Mouse (Mus musculus): ENCODE results near the gene Tlr9. TPM values are rescaled to one million over a fixed set of nuclear protein-coding genes. Genes with fewer than 3 reads are reported as not detected.

The Tlr9 gene
- polyA plus RNA-seq, 1 experiment from 2014 or later: 0.19 TPM

MicroRNA genes within 50 kb of the gene (microRNA counts, 519-probe panel; counts per million panel counts)
- 4,698 counts per million, percentile 98 among the panel's probes with 10 or more counts for microRNA mmu-let-7g

Other genes starting within 250 kb of the Tlr9 start
- gene Col6a4, start 125.8 kb upstream of the Tlr9 start, polyA plus RNA-seq (2015; fragmentation: Nextera tagmentation; extraction: Ambion mirVana): 66.7 and 76.7 TPM in 2 replicates
- 3.4 and 4.3 TPM in 2 replicates for gene Glyctk, start 64.5 kb upstream of the Tlr9 start, polyA plus RNA-seq (2015; fragmentation: Nextera tagmentation; extraction: Ambion mirVana)
- gene Wdr82, start 51.7 kb upstream of the Tlr9 start, polyA plus RNA-seq (2015; fragmentation: Nextera tagmentation; extraction: Ambion mirVana): 16.5 and 19.0 TPM in 2 replicates
- gene Ppm1m, start 22.9 kb upstream of the Tlr9 start, polyA plus RNA-seq (2015; fragmentation: Nextera tagmentation; extraction: Ambion mirVana): 30.4 and 31.7 TPM in 2 replicates
- gene Twf2, start 19.5 kb upstream of the Tlr9 start, polyA plus RNA-seq (2015; fragmentation: Nextera tagmentation; extraction: Ambion mirVana): 51.5 and 52.5 TPM in 2 replicates
- 110 TPM in 2 replicates for gene Alas1, start 26.1 kb downstream of the Tlr9 start, polyA plus RNA-seq (2015; fragmentation: Nextera tagmentation; extraction: Ambion mirVana)
- gene Poc1a, start 58.5 kb downstream of the Tlr9 start, polyA plus RNA-seq (2015; fragmentation: Nextera tagmentation; extraction: Ambion mirVana): 25.9 and 28.2 TPM in 2 replicates
- gene Dusp7, start 146.0 kb downstream of the Tlr9 start, polyA plus RNA-seq (2015; fragmentation: Nextera tagmentation; extraction: Ambion mirVana): 10.0 and 10.3 TPM in 2 replicates
- 981 and 1,002 TPM in 2 replicates for gene Rpl29, start 206.9 kb downstream of the Tlr9 start, polyA plus RNA-seq (2015; fragmentation: Nextera tagmentation; extraction: Ambion mirVana)
- 47.7 and 48.7 TPM in 2 replicates for gene Acy1, start 215.7 kb downstream of the Tlr9 start, polyA plus RNA-seq (2015; fragmentation: Nextera tagmentation; extraction: Ambion mirVana)
- 25.4 and 31.8 TPM in 2 replicates for gene Abhd14b, start 224.9 kb downstream of the Tlr9 start, polyA plus RNA-seq (2015; fragmentation: Nextera tagmentation; extraction: Ambion mirVana)
- 49.1 and 51.0 TPM in 2 replicates for gene Abhd14a, start 225.1 kb downstream of the Tlr9 start, polyA plus RNA-seq (2015; fragmentation: Nextera tagmentation; extraction: Ambion mirVana)
- gene Pcbp4, start 230.7 kb downstream of the Tlr9 start, polyA plus RNA-seq (2015; fragmentation: Nextera tagmentation; extraction: Ambion mirVana): 43.7 and 49.5 TPM in 2 replicates
- gene Gpr62, start 243.3 kb downstream of the Tlr9 start, polyA plus RNA-seq (2015; fragmentation: Nextera tagmentation; extraction: Ambion mirVana): 0.20 and 0.45 TPM in 2 replicates